Mouse (Mus musculus) cerebellum, adult (tissue): Measurements from ENCODE around the gene Gm6205.
"Not testable (repeated sequence)": the region's sequence is repeated elsewhere in the genome, so short reads cannot be mapped to it uniquely, and the experiment has no call there.

Experiments used
- ATAC-seq: cut with Nextera tagmentation; 2 replicates; pipeline ENCODE4 v1.9.2; 2017; ENCODE audit warnings: mild to moderate bottlenecking, moderate library complexity, mixed read lengths; ENCODE audit not compliant: insufficient number of reproducible peaks, low FRiP score, low TSS enrichment

Gm6205 gene

GRCm38 (mm10) chr5:94648082-94648481 is at the start of gene Gm6205:
Gene Gm6205 (plus strand): TSS chr5:94648382.
- ATAC-seq, result not testable (repeated sequence)

- ATAC-seq, result not testable (repeated sequence)
Measured at GRCm38 (mm10) chr5:94616242-94616641, 31.9 kb upstream of the Gm6205 start, which contains the start of gene Gm3147. Gene Gm3147 (minus strand): TSS chr5:94616342.

GRCm38 (mm10) chr5:94623679-94624078 is 24.5 kb upstream of the Gm6205 start, which contains the start of gene Gm6509:
Gene Gm6509 (plus strand): TSS chr5:94623979.
- ATAC-seq, result not testable (repeated sequence)
